Mouse (Mus musculus): ENCODE measurements at regions not wholly inside any gene's neighbourhood (a gene's known extent, or its start where the extent isn't known, plus 50 kb on each side); places are given as distances from the start of the nearest gene placed in this dataset.

GRCm38 (mm10) chr9:116472855-116473254, 297.7 kb upstream of the Tgfbr2 start:
- no peak overlapping the region for H3K27ac ChIP-seq (ENCODE audit: insufficient read depth, low read depth)
- dilution Hi-C loops (cut with MboI; ENCODE audit: extremely low pct_ligation_motif_present, extremely low pct_unique_long_range_greater_than_20kb, low sequenced_read_pairs) (no loop called here), in situ Hi-C loops (cut with MboI; ENCODE audit: low pct_ligation_motif_present, low pct_unique_long_range_greater_than_20kb, low sequenced_read_pairs) (no loop called here)
- no peaks in the 10 kb centered on the region for H3K27me3 ChIP-seq (replicated peaks)
- H3K79me2 ChIP-seq (replicated peaks; ENCODE audit: control insufficient read depth, extremely low read depth, insufficient read depth, poor library complexity, severe bottlenecking), result no peaks in the 10 kb centered on the region
- H3K4me1 ChIP-seq (ENCODE audit: control insufficient read depth in 1 of 2, insufficient read depth in 2 of 2), result peaks cover 9 to 14% of the 10 kb centered on the region in 2 experiments
- TF ChIP-seq JUND (conservative IDR thresholded peaks at IDR 0.05; ENCODE audit: low read depth, low read length) (no peak), RAD21 (IDR thresholded peaks at IDR 0.05; ENCODE audit: low read depth, low read length) (peak; percentile 6), MAZ (IDR thresholded peaks at IDR 0.05; ENCODE audit: low read depth, low read length) (no peak), MEF2A (IDR thresholded peaks at IDR 0.05; ENCODE audit: borderline replicate concordance, low read depth, low read length) (no peak), RCOR1 (conservative IDR thresholded peaks at IDR 0.05; ENCODE audit: low read depth, low read length) (no peak), USF1 (IDR thresholded peaks at IDR 0.05; ENCODE audit: low read depth, low read length) (no peak), SIN3A (IDR thresholded peaks at IDR 0.05; ENCODE audit: low read length) (no peak), ZMIZ1 (IDR thresholded peaks at IDR 0.05; ENCODE audit: low read depth, low read length) (no peak), ZNF384 (IDR thresholded peaks at IDR 0.05; ENCODE audit: low read depth, low read length) (no peak), ETS1 (conservative IDR thresholded peaks at IDR 0.05; ENCODE audit: low read depth, low read length) (no peak), HCFC1 (IDR thresholded peaks at IDR 0.05; ENCODE audit: low read depth, low read length) (no peak), E2F4 (IDR thresholded peaks at IDR 0.05; ENCODE audit: insufficient replicate concordance, low read depth, low read length) (no peak), SMC3 (IDR thresholded peaks at IDR 0.05; ENCODE audit: low read depth, low read length) (no peak), CTCF (conservative IDR thresholded peaks at IDR 0.05 in 1 of 2, IDR thresholded peaks at IDR 0.05 in 1 of 2; ENCODE audit: low read depth in 2 of 2, low read length in 2 of 2) (peak in 1 of 2 experiments; percentile 38; a peak in 2 of 4 replicates), EP300 (IDR thresholded peaks at IDR 0.05; ENCODE audit: low read length) (no peak), MXI1 (IDR thresholded peaks at IDR 0.05; ENCODE audit: low read depth, low read length) (no peak), IRF4 (IDR thresholded peaks at IDR 0.05; ENCODE audit: low read depth, low read length) (no peak)
- H3K36me3 ChIP-seq (replicated peaks in 1 of 2; ENCODE audit: control insufficient read depth in 1 of 2, insufficient read depth in 1 of 2, low read length in 1 of 2), result no peaks in the 10 kb centered on the region
- H3K4me2 ChIP-seq (ENCODE audit: insufficient read depth, low read depth, poor library complexity, severe bottlenecking), result no peak overlapping the region
- DNase-seq (ENCODE audit: extremely low read depth), result no peak
- H3K9me3 ChIP-seq (replicated peaks; ENCODE audit: low read length), result peaks cover 4% of the 10 kb centered on the region
- H3K4me3 ChIP-seq (replicated peaks in 1 of 3; ENCODE audit: low read depth in 2 of 3, low read length in 2 of 3, poor library complexity in 1 of 3), result no peak overlapping the region
- no peak overlapping the region for H3K9ac ChIP-seq (ENCODE audit: insufficient read depth, low read depth)

DNA sequence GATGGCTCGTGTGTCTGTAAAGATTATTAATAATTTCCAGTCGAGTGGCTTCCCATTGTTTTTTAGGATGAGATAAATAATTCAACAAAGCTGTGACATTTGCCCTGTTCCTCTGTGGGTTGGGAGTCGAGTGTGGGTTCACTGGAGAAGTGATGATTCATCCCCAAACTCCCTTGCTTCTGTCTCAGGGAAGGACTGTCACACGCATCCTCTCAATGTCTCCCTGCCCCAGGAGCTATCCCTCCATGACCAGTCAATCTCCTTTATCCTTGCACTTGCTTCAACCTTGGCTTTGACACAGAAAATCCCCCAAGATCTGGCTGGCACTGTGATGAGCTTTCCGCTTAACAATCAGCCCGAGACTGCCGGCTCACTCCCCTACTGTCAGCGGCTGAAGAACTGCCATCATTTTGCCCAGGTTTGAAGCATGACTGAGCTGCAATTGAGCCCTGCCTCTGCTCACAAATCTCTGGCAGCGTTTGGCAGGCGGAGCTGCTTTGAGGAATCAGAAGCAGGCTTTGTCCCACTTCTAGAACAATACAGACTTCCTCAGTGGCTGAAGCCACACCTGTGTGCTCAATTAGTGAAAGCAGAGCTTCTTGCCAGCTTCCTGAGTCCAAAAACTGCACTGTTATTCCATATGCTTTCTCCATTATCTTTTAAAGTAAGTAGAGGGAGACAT, 293.6 kb upstream of the Tgfbr2 start:
- dilution Hi-C loops (cut with MboI; ENCODE audit: extremely low pct_ligation_motif_present, extremely low pct_unique_long_range_greater_than_20kb, low sequenced_read_pairs), result no loop called here
- Histone ChIP-seq H3K4me2 (ENCODE audit: insufficient read depth, low read depth, poor library complexity, severe bottlenecking) (no peak overlapping the region), H3K9ac (ENCODE audit: insufficient read depth, low read depth) (no peak overlapping the region), H3K9me3 (replicated peaks; ENCODE audit: low read length) (peaks cover 6% of the 10 kb centered on the region), H3K27me3 (replicated peaks) (no peaks in the 10 kb centered on the region), H3K4me3 (replicated peaks in 1 of 3; ENCODE audit: low read depth in 2 of 3, low read length in 2 of 3, poor library complexity in 1 of 3) (no peak overlapping the region), H3K79me2 (replicated peaks; ENCODE audit: control insufficient read depth, extremely low read depth, insufficient read depth, poor library complexity, severe bottlenecking) (no peaks in the 10 kb centered on the region), H3K27ac (ENCODE audit: insufficient read depth, low read depth) (no peak overlapping the region), H3K36me3 (replicated peaks in 1 of 2; ENCODE audit: control insufficient read depth in 1 of 2, insufficient read depth in 1 of 2, low read length in 1 of 2) (no peaks in the 10 kb centered on the region), H3K4me1 (ENCODE audit: control insufficient read depth in 1 of 2, insufficient read depth in 2 of 2) (peaks cover 0 to 4% of the 10 kb centered on the region in 2 experiments; a peak in 1 of 4 replicates)
- in situ Hi-C loops (cut with MboI; ENCODE audit: low pct_ligation_motif_present, low pct_unique_long_range_greater_than_20kb, low sequenced_read_pairs), result no loop called here
- TF ChIP-seq MXI1 (IDR thresholded peaks at IDR 0.05; ENCODE audit: low read depth, low read length) (no peak), E2F4 (IDR thresholded peaks at IDR 0.05; ENCODE audit: insufficient replicate concordance, low read depth, low read length) (no peak), ELF1 (IDR thresholded peaks at IDR 0.05; ENCODE audit: low read depth, low read length) (no peak), PAX5 (IDR thresholded peaks at IDR 0.05; ENCODE audit: low read length) (no peak), TBP (conservative IDR thresholded peaks at IDR 0.05; ENCODE audit: low read depth, low read length) (no peak), USF2 (conservative IDR thresholded peaks at IDR 0.05; ENCODE audit: low read depth, low read length) (no peak), CHD2 (IDR thresholded peaks at IDR 0.05; ENCODE audit: low read length) (no peak), TCF12 (IDR thresholded peaks at IDR 0.05; ENCODE audit: low read depth, low read length) (no peak), ZKSCAN1 (IDR thresholded peaks at IDR 0.05; ENCODE audit: borderline replicate concordance, low read depth, low read length) (no peak)
- DNase-seq (ENCODE audit: extremely low read depth), result no peak
